Mouse (Mus musculus) Patski (cell line): ENCODE results near the gene P3h1. TPM values are rescaled to one million over a fixed set of nuclear protein-coding genes. Genes with fewer than 3 reads are reported as not detected.
A peak's percentile ranks its signal among the peaks of the same experiment; 100 is the strongest.

Experiments
- ATAC-seq: fragments of 100-300 bp; one replicate; pipeline ENCODE4 v1.8.0; 2021
- CTCF ChIA-PET: fragments of 350-600 bp; sonication (Branson Sonifier 250); formaldehyde crosslinking; loops from one replicate; lab custom pipeline; 2022; ENCODE audit warnings: inconsistent platforms; lab: Charles Lee
- POLR2A ChIA-PET: fragments of 350-600 bp; sonication (Branson Sonifier 250); formaldehyde crosslinking; loops from one replicate; lab custom pipeline; 2022; ENCODE audit warnings: antibody characterized with exemption, inconsistent platforms; lab: Charles Lee
- DNase-seq: peaks from one replicate; pipeline ENCODE4 v3.0.0-alpha.2; 2011; ENCODE audit warnings: low read depth, low spot score
- H3K27me3 ChIP-seq: fragments of 371-371 bp; one replicate; pipeline ENCODE4 v1.5.1; 2021
- CTCF ChIP-seq: fragments of 100-300 bp; IDR thresholded peaks from one replicate; pipeline ENCODE4 v1.5.1; 2021
- in situ Hi-C: fragments of 300-500 bp; cut with MboI; formaldehyde crosslinking; loops from 3 replicates; pipeline ENCODE4 v1.11.1; 2018; ENCODE audit warnings: low pct_unique_long_range_greater_than_20kb, mixed read lengths
- polyA plus RNA-seq: library from polyadenylated mRNA; unstranded; gene quantifications from one replicate; pipeline ENCODE4 v1.2.3, GENCODE M21; 2021

P3h1 gene
- polyA plus RNA-seq, 1 experiment from 2014 or later, result 45.3 TPM

GRCm38 (mm10) chr4:119248407-119248965 lies 15.8 kb downstream of the P3h1 start:
- in situ Hi-C loops, result loop anchor here (5.0 to 10.0 kb wide), 4 partner anchors 44 to 416 kb away; partner anchors contain the start of genes Foxj3, Frg2f1 and Ybx1
- no peak for TF ChIP-seq CTCF
- no peaks in the 10 kb centered on the region for H3K27me3 ChIP-seq
- CTCF ChIA-PET, result interaction anchor here (0.9 to 3.1 kb wide), 8 partner anchors 9 to 90 kb away, joined by 3 to 17 read pairs (median 4); partner anchors contain the start of genes AU022252 and P3h1
- POLR2A ChIA-PET, result interaction anchor here (0.6 kb wide), 2 partner anchors 9 to 597 kb away, joined by 3 read pairs; no protein-coding TSS in a partner anchor
- ATAC-seq, result peak; percentile 26
- no peak for DNase-seq

- no peak for TF ChIP-seq CTCF
- ATAC-seq, result peak; percentile 27
- in situ Hi-C loops, result no loop called here
Observed at GRCm38 (mm10) chr4:119252025-119252808, 19.5 kb downstream of the P3h1 start.

GRCm38 (mm10) chr4:119254012-119254618 lies 21.4 kb downstream of the P3h1 start:
- ChIA-PET POLR2A (interaction anchor here (1.3 kb wide), 1 partner anchor 10 kb away, joined by 4 read pairs; no protein-coding TSS in a partner anchor), CTCF (interaction anchor here (1.0 to 1.8 kb wide), 5 partner anchors 8 to 407 kb away, joined by 3 to 6 read pairs (median 3); no protein-coding TSS in a partner anchor)
- in situ Hi-C loops, result no loop called here
- DNase-seq, result no peak
- ATAC-seq, result peak; percentile 32
- TF ChIP-seq CTCF, result no peak
- no peaks in the 10 kb centered on the region for H3K27me3 ChIP-seq

More at GRCm38 (mm10) chr4:119252025-119252808, 19.5 kb downstream of the P3h1 start:
- no peaks in the 10 kb centered on the region for H3K27me3 ChIP-seq
- CTCF ChIA-PET, result interaction anchor here (1.0 to 1.3 kb wide), 3 partner anchors 13 to 49 kb away, joined by 3 read pairs; no protein-coding TSS in a partner anchor
- no peak for DNase-seq
- POLR2A ChIA-PET, result interaction anchor here (0.8 kb wide), 1 partner anchor 748 kb away, joined by 4 read pairs; no protein-coding TSS in a partner anchor

GRCm38 (mm10) chr4:119255351-119255750 lies 22.6 kb downstream of the P3h1 start, which contains the start of gene Cldn19:
Cldn19 (plus strand) TSS chr4:119255414.
- ChIA-PET POLR2A (no interaction called here), CTCF (interaction anchor here (1.1 to 1.8 kb wide), 2 partner anchors 26 to 28 kb away, joined by 4 to 6 read pairs; no protein-coding TSS in a partner anchor)
- ATAC-seq (peak; percentile 23), DNase-seq (no peak)
- H3K27me3 ChIP-seq, result no peaks in the 10 kb centered on the region
- in situ Hi-C loops, result no loop called here
- TF ChIP-seq CTCF, result no peak

GRCm38 (mm10) chr4:119257083-119257482 lies 24.4 kb downstream of the P3h1 start:
- CTCF ChIA-PET, result no interaction called here
- POLR2A ChIA-PET, result no interaction called here
- no peaks in the 10 kb centered on the region for H3K27me3 ChIP-seq
- DNase-seq, result no peak
- ATAC-seq, result no peak
- TF ChIP-seq CTCF, result no peak
- in situ Hi-C loops, result no loop called here

GRCm38 (mm10) chr4:119259344-119260254 lies 26.9 kb downstream of the P3h1 start:
- in situ Hi-C loops, result no loop called here
- TF ChIP-seq CTCF, result no peak
- H3K27me3 ChIP-seq, result no peaks in the 10 kb centered on the region
- ChIA-PET POLR2A (interaction anchor here (0.7 kb wide), 1 partner anchor 919 kb away, joined by 3 read pairs; no protein-coding TSS in a partner anchor), CTCF (no interaction called here)
- DNase-seq (no peak), ATAC-seq (no peak)

- H3K27me3 ChIP-seq, result no peaks in the 10 kb centered on the region
- in situ Hi-C loops, result no loop called here
- ATAC-seq (no peak), DNase-seq (no peak)
- TF ChIP-seq CTCF, result no peak
- ChIA-PET CTCF (no interaction called here), POLR2A (no interaction called here)
Observed at GRCm38 (mm10) chr4:119261087-119261713, 28.5 kb downstream of the P3h1 start.

GRCm38 (mm10) chr4:119262483-119262882 lies 29.8 kb downstream of the P3h1 start:
- CTCF ChIA-PET, result interaction anchor here (1.5 kb wide), 1 partner anchor 12 kb away, joined by 5 read pairs; no protein-coding TSS in a partner anchor
- no peak for ATAC-seq
- in situ Hi-C loops, result no loop called here
- no peak for TF ChIP-seq CTCF
- POLR2A ChIA-PET, result interaction anchor here (0.7 kb wide), 1 partner anchor 113 kb away, joined by 3 read pairs; no protein-coding TSS in a partner anchor
- DNase-seq, result no peak
- no peaks in the 10 kb centered on the region for H3K27me3 ChIP-seq

GRCm38 (mm10) chr4:119263459-119263858 lies 30.7 kb downstream of the P3h1 start:
- TF ChIP-seq CTCF, result no peak
- in situ Hi-C loops, result no loop called here
- ATAC-seq, result no peak
- ChIA-PET POLR2A (no interaction called here), CTCF (interaction anchor here (1.4 to 1.5 kb wide), 2 partner anchors 12 to 20 kb away, joined by 3 to 5 read pairs; no protein-coding TSS in a partner anchor)
- DNase-seq, result no peak
- no peaks in the 10 kb centered on the region for H3K27me3 ChIP-seq
